Mouse (Mus musculus) cerebellum, adult 9-10 months (tissue): Measurements from ENCODE around the gene Taok1.
A peak's percentile ranks its signal among the peaks of the same experiment; 100 is the strongest.
"Not testable (repeated sequence)": the region's sequence is repeated elsewhere in the genome, so short reads cannot be mapped to it uniquely, and the experiment has no call there.

Experiments
- DNase-seq: peaks from one replicate; pipeline ENCODE4 v3.0.0; 2022

Gene Taok1

GRCm38 (mm10) chr11:77607538-77608455 lies at the start of gene Taok1:
Gene Taok1 (minus strand): TSS chr11:77607815.
- peak; percentile 96 for DNase-seq

GRCm38 (mm10) chr11:77653406-77654190 lies 46.0 kb upstream of the Taok1 start:
- not testable (repeated sequence) for DNase-seq

GRCm38 (mm10) chr11:77652484-77652883 lies 44.9 kb upstream of the Taok1 start:
- no peak for DNase-seq

- DNase-seq: no peak
Observed at GRCm38 (mm10) chr11:77648878-77649277, 41.3 kb upstream of the Taok1 start.

GRCm38 (mm10) chr11:77645481-77645880 lies 37.9 kb upstream of the Taok1 start:
- peak; percentile 59 for DNase-seq

- no peak for DNase-seq
Observed at GRCm38 (mm10) chr11:77641390-77641789, 33.8 kb upstream of the Taok1 start.

- peak; percentile 85 for DNase-seq
Observed at GRCm38 (mm10) chr11:77630257-77630670, 22.6 kb upstream of the Taok1 start.

GRCm38 (mm10) chr11:77629476-77629875 lies 21.9 kb upstream of the Taok1 start:
- peak; percentile 64 for DNase-seq

- DNase-seq: no peak
Observed at GRCm38 (mm10) chr11:77626596-77627535, 19.3 kb upstream of the Taok1 start.

GRCm38 (mm10) chr11:77625061-77625855 lies 17.6 kb upstream of the Taok1 start:
- DNase-seq: peak; percentile 70

- peak; percentile 68 for DNase-seq
Observed at GRCm38 (mm10) chr11:77624441-77625060, 16.9 kb upstream of the Taok1 start.

- no peak for DNase-seq
Observed at GRCm38 (mm10) chr11:77624002-77624401, 16.4 kb upstream of the Taok1 start.

GRCm38 (mm10) chr11:77621902-77622535 lies 14.4 kb upstream of the Taok1 start:
- no peak for DNase-seq

GRCm38 (mm10) chr11:77615084-77615624 lies 7.5 kb upstream of the Taok1 start:
- DNase-seq: no peak

GRCm38 (mm10) chr11:77606835-77607537 lies 629 bp downstream of the Taok1 start:
- peak; percentile 67 for DNase-seq

- DNase-seq: no peak
Observed at GRCm38 (mm10) chr11:77606469-77606834, 1.2 kb downstream of the Taok1 start.

- DNase-seq: no peak
Observed at GRCm38 (mm10) chr11:77597266-77597665, 10.3 kb downstream of the Taok1 start.

- DNase-seq: no peak
Observed at GRCm38 (mm10) chr11:77591388-77591787, 16.2 kb downstream of the Taok1 start.

GRCm38 (mm10) chr11:77590801-77591200 lies 16.8 kb downstream of the Taok1 start:
- no peak for DNase-seq

GRCm38 (mm10) chr11:77585201-77585600 lies 22.4 kb downstream of the Taok1 start:
- peak; percentile 83 for DNase-seq
